Mouse (Mus musculus) small intestine, adult 2 months (tissue): Measurements from ENCODE around the gene Ankrd31.

Source experiments
- CTCF ChIP-seq: fragments of 200-500 bp; IDR thresholded peaks from 2 replicates; pipeline ENCODE4 v1.5.1; 2012; ENCODE audit warnings: low read depth, mild to moderate bottlenecking, control low read depth, inconsistent platforms, low read length, moderate library complexity, mixed read lengths; ENCODE audit not compliant: insufficient replicate concordance, insufficient read length; ENCODE audit errors: extremely low read depth
- POLR2A ChIP-seq: fragments of 200-500 bp; IDR thresholded peaks from 2 replicates; pipeline ENCODE4 v1.6.1; 2012; ENCODE audit warnings: low read depth, mild to moderate bottlenecking, control low read depth, inconsistent platforms, low read length, moderate library complexity

- no peak for TF ChIP-seq CTCF
- TF ChIP-seq POLR2A: no peak
These were observed 1.8 kb downstream of the Ankrd31 start for GRCm38 (mm10) chr13:96749859-96750258.
